Mouse (Mus musculus) liver, postnatal 0 days (tissue): Measurements from ENCODE around the gene Glyctk. TPM values are rescaled to one million over a fixed set of nuclear protein-coding genes. Genes with fewer than 3 reads are reported as not detected.
A peak's percentile ranks its signal among the peaks of the same experiment; 100 is the strongest.

ENCODE experiments used
- ATAC-seq: fragments of 200-750 bp; cut with Nextera tagmentation; 2 replicates; pipeline ENCODE4 v1.8.0; 2017; ENCODE audit warnings: mild to moderate bottlenecking, moderate library complexity
- DNase-seq: peaks from one replicate; pipeline ENCODE4 v3.0.0-alpha.2; 2016
- H3K27ac ChIP-seq: fragments of 300-500 bp; sonication (generic); 2 replicates; pipeline ENCODE4 v1.5.1; 2014; ENCODE audit warnings: antibody characterized with exemption, moderate library complexity, mild to moderate bottlenecking, low read depth
- H3K27me3 ChIP-seq: fragments of 300-500 bp; sonication (generic); 2 replicates; pipeline ENCODE4 v1.6.1; 2014; ENCODE audit warnings: low read length, control low read depth, mixed read lengths; ENCODE audit not compliant: insufficient read depth
- H3K36me3 ChIP-seq: fragments of 300-500 bp; sonication (generic); replicated peaks from 2 replicates; pipeline ENCODE4 v1.6.1; 2014; ENCODE audit warnings: mild to moderate bottlenecking, control low read depth, low read length, moderate library complexity, mixed read lengths; ENCODE audit not compliant: insufficient read depth
- H3K4me1 ChIP-seq: fragments of 300-500 bp; sonication (generic); 2 replicates; pipeline ENCODE4 v1.6.1; 2014; ENCODE audit warnings: antibody characterized with exemption, mild to moderate bottlenecking, control low read depth; ENCODE audit not compliant: insufficient read depth
- H3K4me2 ChIP-seq: fragments of 300-500 bp; sonication (generic); 2 replicates; pipeline ENCODE4 v1.6.1; 2014; ENCODE audit warnings: low read depth, mild to moderate bottlenecking, low read length, moderate library complexity, mixed read lengths
- H3K4me3 ChIP-seq: fragments of 300-500 bp; sonication (generic); 2 replicates; pipeline ENCODE4 v1.5.1; 2014; ENCODE audit warnings: low read depth, low read length
- H3K9ac ChIP-seq: fragments of 300-500 bp; sonication (generic); replicated peaks from 2 replicates; pipeline ENCODE4 v1.6.1; 2014; ENCODE audit warnings: mild to moderate bottlenecking, moderate library complexity
- H3K9me3 ChIP-seq: fragments of 300-500 bp; sonication (generic); 2 replicates; pipeline ENCODE4 v1.6.1; 2016; ENCODE audit warnings: mild to moderate bottlenecking, control low read depth, low read length, mixed read lengths
- CTCF ChIP-seq: sonication (generic); IDR thresholded peaks from 2 replicates; pipeline ENCODE4 v1.5.1; 2016; ENCODE audit warnings: antibody characterized with exemption, low read depth
- EP300 ChIP-seq: IDR thresholded peaks from 2 replicates; pipeline ENCODE4 v1.6.1; 2016; ENCODE audit warnings: antibody characterized with exemption, low read depth, mild to moderate bottlenecking
- WGBS: fragments of 180-500 bp; shearing (Covaris S2); extraction: QIAGEN DNeasy Blood & Tissue Kit; methylation state at CpG from one replicate; pipeline ENCODE4 v1.1.7; 2014; ENCODE audit not compliant: insufficient replicate concordance; 5-methylcytosine and 5-hydroxymethylcytosine counted together
- polyA plus RNA-seq: library from polyadenylated mRNA; unstranded; fragments of >200 nt; fragmentation: Nextera tagmentation; extraction: Ambion mirVana; gene quantifications from 2 replicates; pipeline ENCODE4 v1.2.1, GENCODE M21; 2015

Glyctk gene
- polyA plus RNA-seq, 1 experiment from 2014 or later = 46.5 TPM

DNA sequence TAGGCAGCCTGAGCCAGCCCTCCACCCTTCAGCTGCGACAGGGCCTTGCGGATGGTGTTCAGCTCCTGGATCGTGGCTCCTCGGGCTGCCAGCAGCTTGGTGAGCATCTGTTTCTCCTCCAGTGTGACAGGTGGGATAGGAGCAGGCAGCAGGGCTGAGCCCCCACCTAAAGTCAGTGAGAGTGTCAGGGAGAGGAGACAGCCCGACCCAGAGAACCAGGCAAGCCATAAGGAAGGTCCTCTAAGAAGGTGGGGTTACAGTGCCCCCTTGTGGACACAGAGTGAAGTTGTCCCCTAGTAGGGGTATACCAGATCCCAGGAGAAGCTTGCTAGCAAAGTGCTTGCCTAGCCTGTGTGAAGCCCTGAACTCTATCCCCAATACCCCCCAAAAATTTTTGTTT is 1.5 kb downstream of the Glyctk start:
- H3K4me1 ChIP-seq = peaks cover 11% of the 10 kb centered on the region
- H3K4me3 ChIP-seq = peak overlapping the region; percentile 35
- 72% methylated on average over 5 of the region's 5 CpGs for WGBS
- TF ChIP-seq EP300 (no peak), CTCF (peak; percentile 86)
- H3K27me3 ChIP-seq = no peaks in the 10 kb centered on the region
- H3K36me3 ChIP-seq = no peaks in the 10 kb centered on the region; the same call in 1 of the 2 replicates
- no peak overlapping the region for H3K27ac ChIP-seq
- H3K9me3 ChIP-seq = no peaks in the 10 kb centered on the region
- peak; percentile 28; the same call in 1 of the 2 replicates for ATAC-seq
- H3K4me2 ChIP-seq = peak overlapping the region; percentile 52
- DNase-seq = peak; percentile 67
- H3K9ac ChIP-seq = peak overlapping the region; percentile 69

DNA sequence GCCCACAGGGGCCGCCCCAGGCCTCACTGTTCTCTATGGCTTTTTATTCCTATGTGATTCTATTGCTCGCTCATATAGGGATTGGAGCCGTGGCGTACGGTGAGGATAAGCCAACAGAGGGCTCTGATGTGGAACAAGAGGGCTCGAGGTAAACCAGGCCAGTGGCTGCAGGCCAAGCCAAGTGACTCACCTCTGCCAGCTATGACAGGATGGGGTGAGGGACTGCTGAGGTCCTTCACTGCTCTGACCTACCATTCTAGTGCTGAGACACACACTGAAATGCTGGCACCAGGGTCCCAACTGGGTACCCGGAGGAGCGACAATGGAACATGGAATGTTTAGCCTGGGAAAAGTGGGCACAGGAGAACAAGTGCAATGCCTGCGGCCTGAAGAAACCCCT is 3.8 kb downstream of the Glyctk start:
- Histone ChIP-seq H3K4me2 (0 out of 2 replicates have a peak overlapping the region, but pooled peaks have one; percentile 9), H3K4me1 (peaks cover 8% of the 10 kb centered on the region), H3K27me3 (peaks cover 12% of the 10 kb centered on the region), H3K9me3 (no peaks in the 10 kb centered on the region), H3K4me3 (no peak overlapping the region), H3K27ac (no peak overlapping the region), H3K36me3 (no peaks in the 10 kb centered on the region; the same call in 1 of the 2 replicates), H3K9ac (0 out of 2 replicates have a peak overlapping the region, but pooled peaks have one; percentile 11)
- no peak for ATAC-seq
- WGBS = 81% methylated on average over 9 of the region's 9 CpGs
- TF ChIP-seq EP300 (no peak), CTCF (no peak)
- DNase-seq = no peak

DNA sequence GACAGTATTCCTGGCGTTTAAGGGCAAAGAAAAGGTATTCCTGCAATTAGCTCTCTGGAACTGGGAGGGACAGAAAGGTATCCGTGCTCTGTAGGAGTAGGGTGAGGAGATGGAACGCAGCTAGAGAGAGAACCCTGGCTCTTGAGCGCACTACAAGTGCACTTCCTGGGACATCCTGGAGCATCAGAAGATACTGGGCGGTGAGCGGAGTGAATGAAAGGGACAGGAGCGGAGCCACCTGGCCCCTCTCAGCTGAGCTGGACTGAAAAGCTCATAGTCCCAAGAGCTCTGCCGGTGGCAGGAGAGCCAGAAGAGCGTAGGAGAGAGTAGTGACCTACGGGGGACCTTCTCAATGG is 8.6 kb downstream of the Glyctk start:
- Histone ChIP-seq H3K36me3 (no peaks in the 10 kb centered on the region), H3K27ac (no peak overlapping the region), H3K9ac (no peak overlapping the region), H3K4me1 (0 out of 2 replicates have a peak, but pooled peaks cover 8% of the 10 kb centered on the region), H3K4me2 (no peak overlapping the region), H3K4me3 (no peak overlapping the region), H3K9me3 (no peaks in the 10 kb centered on the region), H3K27me3 (peaks cover 32% of the 10 kb centered on the region)
- no peak for TF ChIP-seq EP300
- no peak for TF ChIP-seq CTCF
- no peak for DNase-seq
- ATAC-seq = no peak
- WGBS = 29% methylated on average over 10 of the region's 10 CpGs

DNA sequence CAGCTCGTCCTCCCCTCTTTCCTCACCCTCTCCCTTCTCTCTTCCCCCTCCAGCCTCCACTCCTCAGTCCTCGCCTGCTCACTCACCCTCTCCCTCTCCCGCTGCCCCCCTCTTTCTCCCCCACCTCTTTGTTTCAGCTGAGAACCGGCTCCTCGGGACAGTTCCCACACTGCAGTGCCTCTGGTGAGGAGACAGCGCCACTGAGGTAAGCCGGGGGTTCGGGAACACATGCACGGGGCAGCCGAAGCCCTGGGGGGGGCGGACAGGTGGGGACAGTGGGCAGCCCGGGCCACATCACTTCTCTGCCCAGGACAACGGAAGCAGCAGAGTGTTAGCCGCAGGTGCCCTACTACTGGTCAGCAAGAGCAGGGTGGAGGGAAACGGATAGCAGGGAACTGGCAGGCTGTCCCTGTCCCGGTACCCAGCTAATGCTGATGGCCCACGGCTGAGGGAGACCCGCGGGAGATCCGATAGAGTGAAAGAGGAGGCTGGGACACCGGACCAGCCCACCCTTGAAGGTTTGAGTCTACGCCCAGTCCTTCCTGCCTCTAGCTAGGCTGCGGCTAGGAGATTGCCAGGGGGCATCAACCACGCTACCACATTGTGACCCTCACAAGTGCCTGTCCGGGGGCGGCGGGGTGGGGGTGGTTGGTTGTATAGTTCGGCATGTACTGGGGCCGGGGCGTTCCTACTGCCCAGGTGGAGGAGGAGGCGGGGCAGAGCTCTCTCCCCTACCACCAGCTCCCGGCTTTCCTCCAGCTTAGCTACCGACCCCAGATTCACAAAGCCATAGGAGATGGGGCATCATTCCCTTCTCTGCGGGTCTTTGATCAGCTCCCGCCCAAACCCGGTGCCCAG is 9.2 kb downstream of the Glyctk start:
- no peak overlapping the region for H3K27ac ChIP-seq
- H3K27me3 ChIP-seq = peaks cover 32% of the 10 kb centered on the region
- H3K9me3 ChIP-seq = no peaks in the 10 kb centered on the region
- WGBS = under 1% methylated on average over 35 of the region's 36 CpGs
- peak overlapping the region; percentile 48 for H3K4me2 ChIP-seq
- TF ChIP-seq EP300 = no peak
- TF ChIP-seq CTCF = no peak
- peak overlapping the region; percentile 25 for H3K4me3 ChIP-seq
- H3K9ac ChIP-seq = no peak overlapping the region
- ATAC-seq (no peak), DNase-seq (no peak)
- no peaks in the 10 kb centered on the region for H3K36me3 ChIP-seq
- H3K4me1 ChIP-seq = 0 out of 2 replicates have a peak, but pooled peaks cover 8% of the 10 kb centered on the region

DNA sequence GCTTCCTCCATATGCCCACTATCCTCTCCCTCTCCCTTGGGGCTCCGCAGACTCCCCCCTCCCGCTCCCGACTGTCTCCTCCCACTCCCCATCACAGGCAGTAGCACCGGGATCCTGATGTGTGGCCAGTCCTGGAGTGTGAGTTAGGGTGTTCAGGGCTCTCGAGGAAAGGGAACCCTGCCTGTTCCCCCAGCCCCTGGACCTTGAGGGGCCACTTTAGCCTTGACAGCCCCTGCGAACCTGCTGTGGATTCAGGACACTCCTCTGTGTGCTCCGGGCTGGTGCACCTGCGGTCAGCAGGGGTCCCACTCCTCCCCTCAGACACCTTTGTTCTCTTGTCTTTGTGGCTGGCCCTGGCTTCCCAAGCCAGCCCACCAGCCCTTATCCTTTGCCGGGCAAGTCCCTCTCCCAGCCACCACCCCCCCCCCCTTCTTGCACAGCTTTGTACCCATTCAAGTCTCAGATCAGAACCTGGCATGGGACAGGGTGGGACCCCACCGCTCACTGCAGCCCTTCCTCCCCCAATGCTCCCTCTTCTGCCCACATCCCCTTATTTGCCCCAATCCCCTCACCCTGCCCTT is 10.0 kb downstream of the Glyctk start:
- ATAC-seq (no peak), DNase-seq (no peak)
- Histone ChIP-seq H3K9ac (no peak overlapping the region), H3K4me3 (peak overlapping the region; percentile 25; the same call in 1 of the 2 replicates), H3K36me3 (no peaks in the 10 kb centered on the region), H3K27me3 (peaks cover 32% of the 10 kb centered on the region), H3K4me2 (peak overlapping the region; percentile 48), H3K4me1 (0 out of 2 replicates have a peak, but pooled peaks cover 8% of the 10 kb centered on the region), H3K27ac (no peak overlapping the region), H3K9me3 (no peaks in the 10 kb centered on the region)
- WGBS = 7% methylated on average over 9 of the region's 10 CpGs
- no peak for TF ChIP-seq EP300
- TF ChIP-seq CTCF = no peak

DNA sequence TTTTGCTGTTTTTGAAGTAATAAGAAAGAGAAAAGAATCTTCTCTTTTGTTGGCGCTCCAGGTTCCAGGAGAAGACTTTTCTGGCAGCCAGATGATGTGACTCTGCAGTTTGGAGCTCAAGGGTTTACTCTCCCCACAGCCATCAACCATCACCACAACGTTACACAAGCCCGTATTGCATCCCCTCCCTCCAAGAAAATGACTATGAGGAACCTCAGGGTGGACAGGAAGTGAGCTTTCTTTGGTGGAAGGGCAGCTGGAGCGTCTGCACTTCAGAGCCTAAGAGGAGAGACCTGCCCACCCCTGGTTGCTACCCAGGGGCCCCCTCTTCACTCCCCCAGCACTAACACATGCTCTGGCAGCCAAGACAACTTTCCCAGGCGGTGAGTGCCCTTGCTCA is 10.7 kb downstream of the Glyctk start:
- no peak for ATAC-seq
- WGBS = 24% methylated on average over 5 of the region's 5 CpGs
- TF ChIP-seq CTCF (no peak), EP300 (no peak)

More for the DNA sequence above, 10.7 kb downstream of the Glyctk start:
- Histone ChIP-seq H3K27me3 (peaks cover 32% of the 10 kb centered on the region), H3K4me2 (peak overlapping the region; percentile 48), H3K9ac (no peak overlapping the region), H3K36me3 (no peaks in the 10 kb centered on the region), H3K4me1 (0 out of 2 replicates have a peak, but pooled peaks cover 8% of the 10 kb centered on the region), H3K4me3 (0 out of 2 replicates have a peak overlapping the region, but pooled peaks have one; percentile 25), H3K27ac (no peak overlapping the region), H3K9me3 (no peaks in the 10 kb centered on the region)
- no peak for DNase-seq
